Mouse (Mus musculus) kidney, adult 2 months (tissue): ENCODE measurements around the gene Med31. TPM values are rescaled to one million over a fixed set of nuclear protein-coding genes. Genes with fewer than 3 reads are reported as not detected.
A peak's percentile ranks its signal among the peaks of the same experiment; 100 is the strongest.

Source experiments
- DNase-seq: peaks from one replicate; pipeline ENCODE4 v3.0.0; 2021
- H3K27ac ChIP-seq: fragments of 200-500 bp; 2 replicates; pipeline ENCODE4 v1.5.1; 2012; ENCODE audit warnings: low read depth, low read length, control low read depth, inconsistent platforms; ENCODE audit not compliant: insufficient read depth
- H3K27me3 ChIP-seq: fragments of 200-500 bp; replicated peaks from 2 replicates; pipeline ENCODE4 v1.6.1; 2012; ENCODE audit warnings: mild to moderate bottlenecking, moderate library complexity, low read length, inconsistent platforms; ENCODE audit not compliant: control insufficient read depth, insufficient read depth
- H3K36me3 ChIP-seq: fragments of 200-500 bp; 2 replicates; pipeline ENCODE4 v1.6.1; 2012; ENCODE audit warnings: mild to moderate bottlenecking, moderate library complexity, low read length, inconsistent platforms; ENCODE audit not compliant: control insufficient read depth, insufficient read depth
- H3K4me1 ChIP-seq: fragments of 200-500 bp; 2 replicates; pipeline ENCODE4 v1.6.1; 2011; ENCODE audit warnings: low read length; ENCODE audit not compliant: control insufficient read depth, insufficient read depth
- H3K4me3 ChIP-seq: fragments of 200-500 bp; 2 replicates; pipeline ENCODE4 v1.5.1; 2011; ENCODE audit warnings: mild to moderate bottlenecking, low read depth, low read length, control low read depth; ENCODE audit not compliant: insufficient read depth
- CTCF ChIP-seq: fragments of 200-500 bp; conservative IDR thresholded peaks from 2 replicates; pipeline ENCODE4 v1.5.1; 2011; ENCODE audit warnings: low read depth, mild to moderate bottlenecking, control low read depth, low read length, moderate library complexity, mixed read lengths; ENCODE audit not compliant: insufficient read depth, insufficient read length
- POLR2A ChIP-seq: fragments of 200-500 bp; IDR thresholded peaks from one replicate; pipeline ENCODE4 v1.6.1; 2011; ENCODE audit warnings: low read depth, low read length, control low read depth
- WGBS: fragments of 180-500 bp; shearing (Covaris S2); methylation state at CpG from one replicate; pipeline ENCODE4 v1.1.7; 2018; 5-methylcytosine and 5-hydroxymethylcytosine counted together
- polyA plus RNA-seq: library from polyadenylated mRNA; depleted of rRNA; stranded (reverse); fragments of >200 nt; gene quantifications from 2 replicates; pipeline ENCODE4 v1.2.3, GENCODE M21; 2012

The Med31 gene
- polyA plus RNA-seq, 1 experiment: 9.4 TPM

- DNase-seq: no peak
- no peak for TF ChIP-seq POLR2A
- TF ChIP-seq CTCF: no peak
- Histone ChIP-seq H3K4me1 (no peaks in the 10 kb centered on the region), H3K4me3 (no peak overlapping the region), H3K36me3 (no peaks in the 10 kb centered on the region), H3K27ac (no peak overlapping the region), H3K27me3 (no peaks in the 10 kb centered on the region)
- WGBS: 87% methylated on average over 7 of the region's 7 CpGs
Measured at GRCm38 (mm10) chr11:72232068-72232467, 16.7 kb upstream of the Med31 start.

- H3K4me1 ChIP-seq: no peaks in the 10 kb centered on the region
- no peak overlapping the region for H3K27ac ChIP-seq
- H3K4me3 ChIP-seq: no peak overlapping the region
- no peaks in the 10 kb centered on the region for H3K36me3 ChIP-seq
- no peak for TF ChIP-seq POLR2A
- DNase-seq: no peak
- no peaks in the 10 kb centered on the region for H3K27me3 ChIP-seq
- WGBS: 85% methylated on average over 4 of the region's 4 CpGs
Measured at GRCm38 (mm10) chr11:72228513-72228912, 13.1 kb upstream of the Med31 start.

- H3K4me1 ChIP-seq: no peaks in the 10 kb centered on the region
- WGBS: 85% methylated on average over 6 of the region's 6 CpGs
- TF ChIP-seq CTCF: no peak
- TF ChIP-seq POLR2A: no peak
Measured at GRCm38 (mm10) chr11:72226901-72227300, 11.5 kb upstream of the Med31 start.

GRCm38 (mm10) chr11:72226020-72226791, 10.8 kb upstream of the Med31 start:
- DNase-seq: peak; percentile 40
- Histone ChIP-seq H3K36me3 (no peaks in the 10 kb centered on the region), H3K27me3 (no peaks in the 10 kb centered on the region), H3K4me3 (no peak overlapping the region), H3K27ac (no peak overlapping the region), H3K4me1 (no peaks in the 10 kb centered on the region)
- TF ChIP-seq POLR2A: no peak
- TF ChIP-seq CTCF: no peak
- WGBS: 77% methylated on average over 10 of the region's 10 CpGs

More at GRCm38 (mm10) chr11:72226901-72227300, 11.5 kb upstream of the Med31 start:
- no peaks in the 10 kb centered on the region for H3K36me3 ChIP-seq
- no peak overlapping the region for H3K27ac ChIP-seq
- DNase-seq: no peak
- H3K27me3 ChIP-seq: no peaks in the 10 kb centered on the region
- no peak overlapping the region for H3K4me3 ChIP-seq

GRCm38 (mm10) chr11:72224865-72225264, 9.5 kb upstream of the Med31 start:
- TF ChIP-seq POLR2A (no peak), CTCF (peak; percentile 98)
- H3K4me1 ChIP-seq: no peaks in the 10 kb centered on the region
- no peak overlapping the region for H3K4me3 ChIP-seq
- 11% methylated on average over 5 of the region's 5 CpGs for WGBS
- no peaks in the 10 kb centered on the region for H3K36me3 ChIP-seq
- H3K27me3 ChIP-seq: no peaks in the 10 kb centered on the region
- H3K27ac ChIP-seq: no peak overlapping the region
- DNase-seq: peak; percentile 78

- TF ChIP-seq POLR2A (no peak), CTCF (no peak)
- Histone ChIP-seq H3K4me3 (no peak overlapping the region), H3K4me1 (no peaks in the 10 kb centered on the region), H3K36me3 (no peaks in the 10 kb centered on the region), H3K27me3 (no peaks in the 10 kb centered on the region), H3K27ac (no peak overlapping the region)
- 83% methylated on average over 4 of the region's 4 CpGs for WGBS
- DNase-seq: no peak
Measured at GRCm38 (mm10) chr11:72223414-72223813, 8.0 kb upstream of the Med31 start.

- peak; percentile 91 for TF ChIP-seq CTCF
- no peak for TF ChIP-seq POLR2A
- 18% methylated on average over 6 of the region's 6 CpGs for WGBS
- Histone ChIP-seq H3K4me1 (no peaks in the 10 kb centered on the region), H3K27me3 (no peaks in the 10 kb centered on the region), H3K4me3 (no peak overlapping the region), H3K27ac (no peak overlapping the region), H3K36me3 (no peaks in the 10 kb centered on the region)
- DNase-seq: peak; percentile 58
Measured at GRCm38 (mm10) chr11:72221278-72221677, 5.9 kb upstream of the Med31 start.
